Mouse (Mus musculus) liver, embryonic 12.5 days (tissue): Measurements from ENCODE around the gene Lyg2. TPM values are rescaled to one million over a fixed set of nuclear protein-coding genes. Genes with fewer than 3 reads are reported as not detected.

Experiments
- ATAC-seq: fragments of 200-750 bp; cut with Nextera tagmentation; 2 replicates; pipeline ENCODE4 v1.8.0; 2017; ENCODE audit warnings: moderate number of reproducible peaks, mild to moderate bottlenecking, moderate library complexity
- H3K27ac ChIP-seq: fragments of 300-500 bp; sonication (generic); 2 replicates; pipeline ENCODE4 v1.5.1; 2016; ENCODE audit warnings: mild to moderate bottlenecking
- H3K27me3 ChIP-seq: fragments of 300-500 bp; sonication (generic); replicated peaks from 2 replicates; pipeline ENCODE4 v1.6.1; 2016; ENCODE audit warnings: mild to moderate bottlenecking, moderate library complexity
- H3K36me3 ChIP-seq: fragments of 300-500 bp; sonication (generic); 2 replicates; pipeline ENCODE4 v1.6.1; 2016; ENCODE audit warnings: mild to moderate bottlenecking, moderate library complexity
- H3K4me1 ChIP-seq: fragments of 300-500 bp; sonication (generic); 2 replicates; pipeline ENCODE4 v1.6.1; 2016
- H3K4me2 ChIP-seq: fragments of 300-500 bp; sonication (generic); 2 replicates; pipeline ENCODE4 v1.6.1; 2016; ENCODE audit warnings: mild to moderate bottlenecking, moderate library complexity
- H3K4me3 ChIP-seq: fragments of 300-500 bp; sonication (generic); 2 replicates; pipeline ENCODE4 v1.5.1; 2016; ENCODE audit warnings: mild to moderate bottlenecking, moderate library complexity
- H3K9ac ChIP-seq: fragments of 300-500 bp; sonication (generic); 2 replicates; pipeline ENCODE4 v1.6.1; 2016; ENCODE audit warnings: mild to moderate bottlenecking, moderate library complexity
- H3K9me3 ChIP-seq: fragments of 300-500 bp; sonication (generic); replicated peaks from 2 replicates; pipeline ENCODE4 v1.6.1; 2016; ENCODE audit warnings: mild to moderate bottlenecking, moderate library complexity
- WGBS: fragments of 180-500 bp; shearing (Covaris S2); methylation state at CpG from one replicate; pipeline ENCODE4 v1.1.7; 2016; ENCODE audit not compliant: insufficient replicate concordance; 5-methylcytosine and 5-hydroxymethylcytosine counted together
- polyA plus RNA-seq: library from polyadenylated mRNA; unstranded; fragments of >200 nt; fragmentation: Nextera tagmentation; extraction: Ambion mirVana; gene quantifications from 2 replicates; pipeline ENCODE4 v1.2.1, GENCODE M21; 2016

Gene Lyg2
- not detected in 2 replicates for polyA plus RNA-seq

DNA sequence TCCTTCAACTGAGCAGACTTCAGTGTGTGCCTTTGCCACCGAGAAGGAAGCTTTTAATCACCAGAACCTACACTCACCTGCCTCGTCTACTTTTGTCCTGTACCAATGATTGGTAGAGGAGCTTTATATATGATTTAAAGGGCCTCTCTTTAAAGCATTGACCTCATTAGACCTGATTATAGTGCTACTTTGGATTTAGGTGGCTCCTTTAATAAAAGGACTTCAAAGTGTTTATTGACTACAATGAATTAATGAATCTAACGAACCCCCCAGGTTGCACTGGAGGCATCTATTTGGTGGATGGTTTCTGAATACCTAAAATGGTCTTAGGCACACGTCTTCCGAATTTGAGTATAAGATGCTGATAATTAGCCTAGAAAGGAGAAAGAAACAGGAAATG, at the start of gene Lyg2:
Lyg2 (minus strand) TSS at position 101 of the 400 bp plus-strand sequence.
- Histone ChIP-seq H3K9me3 (no peaks in the 10 kb centered on the region), H3K36me3 (no peaks in the 10 kb centered on the region), H3K4me3 (no peak within 1 kb of the TSS), H3K9ac (no peak within 1 kb of the TSS), H3K4me1 (no peaks in the 10 kb centered on the region), H3K27ac (no peak within 1 kb of the TSS), H3K4me2 (no peak within 1 kb of the TSS), H3K27me3 (0 out of 2 replicates have a peak, but pooled peaks cover 10% of the 10 kb centered on the region)
- 59% methylated on average over 5 of the region's 5 CpGs for WGBS
- ATAC-seq, result no peak

- H3K27ac ChIP-seq, result no peak overlapping the region
- no peaks in the 10 kb centered on the region for H3K36me3 ChIP-seq
- no peak overlapping the region for H3K9ac ChIP-seq
- H3K4me1 ChIP-seq, result no peaks in the 10 kb centered on the region
- no peak overlapping the region for H3K4me3 ChIP-seq
- H3K9me3 ChIP-seq, result no peaks in the 10 kb centered on the region
- 63% methylated on average over 10 of the region's 10 CpGs for WGBS
- H3K4me2 ChIP-seq, result no peak overlapping the region
- H3K27me3 ChIP-seq, result no peaks in the 10 kb centered on the region
- ATAC-seq, result no peak
Observed at GRCm38 (mm10) chr1:37965571-37965970, 49.3 kb upstream of the Lyg2 start.

DNA sequence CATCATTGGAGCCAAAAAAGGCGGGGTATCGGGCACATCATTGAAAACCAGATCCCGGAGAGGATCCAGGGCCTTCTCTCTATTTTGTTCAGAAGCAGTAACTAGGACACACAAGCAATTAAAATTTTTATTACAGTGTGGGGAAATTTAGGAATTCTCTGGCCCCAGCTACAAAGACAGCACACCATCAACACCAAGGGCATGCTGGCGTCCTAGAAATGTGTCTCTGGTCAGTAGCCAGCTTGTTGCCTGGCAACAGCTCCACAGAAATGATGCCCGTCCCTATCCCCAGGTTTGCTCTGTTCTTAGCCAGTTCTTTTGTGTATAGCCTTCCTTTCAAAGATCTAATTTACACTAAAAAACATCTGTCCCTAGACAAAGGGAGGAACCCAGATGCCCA, 43.2 kb upstream of the Lyg2 start:
- no peaks in the 10 kb centered on the region for H3K36me3 ChIP-seq
- H3K4me1 ChIP-seq, result no peaks in the 10 kb centered on the region
- 71% methylated on average over 5 of the region's 5 CpGs for WGBS
- ATAC-seq, result no peak
- no peak overlapping the region for H3K27ac ChIP-seq
- no peaks in the 10 kb centered on the region for H3K9me3 ChIP-seq
- H3K4me3 ChIP-seq, result no peak overlapping the region
- H3K4me2 ChIP-seq, result no peak overlapping the region
- H3K27me3 ChIP-seq, result peaks cover 7% of the 10 kb centered on the region; the same call in 1 of the 2 replicates
- H3K9ac ChIP-seq, result no peak overlapping the region

GRCm38 (mm10) chr1:37958516-37958915, 42.2 kb upstream of the Lyg2 start:
- Histone ChIP-seq H3K27ac (no peak overlapping the region), H3K4me1 (no peaks in the 10 kb centered on the region), H3K4me3 (no peak overlapping the region), H3K9ac (no peak overlapping the region), H3K36me3 (no peaks in the 10 kb centered on the region), H3K9me3 (no peaks in the 10 kb centered on the region), H3K27me3 (peaks cover 7% of the 10 kb centered on the region; the same call in 1 of the 2 replicates), H3K4me2 (no peak overlapping the region)
- 52% methylated on average over 2 of the region's 2 CpGs for WGBS
- no peak for ATAC-seq

- Histone ChIP-seq H3K27ac (no peak within 1 kb of the TSS), H3K36me3 (no peaks in the 10 kb centered on the region), H3K4me1 (no peaks in the 10 kb centered on the region), H3K4me3 (no peak within 1 kb of the TSS), H3K27me3 (peaks cover 7% of the 10 kb centered on the region; the same call in 1 of the 2 replicates), H3K4me2 (no peak within 1 kb of the TSS), H3K9ac (no peak within 1 kb of the TSS), H3K9me3 (no peaks in the 10 kb centered on the region)
- 65% methylated on average over 5 of the region's 5 CpGs for WGBS
- ATAC-seq, result no peak
Observed at GRCm38 (mm10) chr1:37957659-37958058, 41.4 kb upstream of the Lyg2 start, which contains the start of gene Lyg1. TSS of gene Lyg1 (minus strand) at chr1:37957759.

DNA sequence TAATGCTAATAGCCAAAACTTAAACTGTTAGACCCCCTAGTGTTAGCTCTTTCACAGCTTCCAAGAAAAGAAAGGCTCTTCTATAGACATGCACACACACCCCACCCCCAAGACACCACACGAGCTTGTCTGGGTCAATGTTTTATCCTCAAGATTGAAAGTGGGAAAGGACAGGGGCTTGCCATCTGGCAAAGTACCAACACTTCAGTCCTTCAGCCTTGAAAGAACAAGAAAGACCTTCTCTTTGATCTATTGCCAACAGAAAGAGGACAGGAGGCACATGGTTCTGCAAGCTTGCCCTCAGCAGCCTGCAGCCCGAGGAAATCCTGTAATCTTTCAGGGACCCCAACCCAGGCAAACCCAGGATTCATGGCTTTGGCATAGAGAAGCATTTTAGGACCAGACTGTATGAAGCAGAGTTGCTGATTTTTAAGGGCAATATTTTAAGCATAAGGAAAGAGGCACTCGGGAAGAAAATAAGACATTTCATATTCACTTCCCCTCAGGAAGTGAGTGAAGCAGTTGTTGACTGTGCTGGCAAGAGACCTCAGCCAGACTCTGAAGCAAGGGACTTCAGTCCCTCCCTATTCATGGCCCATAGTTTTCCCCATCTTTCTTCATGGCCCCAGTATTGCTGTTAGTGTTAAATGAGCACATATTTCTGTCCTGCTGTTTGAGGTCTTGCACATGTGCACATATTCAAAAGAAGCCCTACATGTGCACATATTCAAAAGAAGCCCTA, 40.6 kb upstream of the Lyg2 start:
- Histone ChIP-seq H3K27ac (no peak overlapping the region), H3K27me3 (peaks cover 7% of the 10 kb centered on the region; the same call in 1 of the 2 replicates), H3K4me2 (no peak overlapping the region), H3K36me3 (no peaks in the 10 kb centered on the region), H3K4me1 (no peaks in the 10 kb centered on the region), H3K4me3 (no peak overlapping the region), H3K9ac (no peak overlapping the region), H3K9me3 (no peaks in the 10 kb centered on the region)
- WGBS, result 19% methylated on average over 3 of the region's 3 CpGs
- ATAC-seq, result no peak

- ATAC-seq, result no peak
- Histone ChIP-seq H3K9me3 (no peaks in the 10 kb centered on the region), H3K4me1 (no peaks in the 10 kb centered on the region), H3K27ac (no peak overlapping the region), H3K9ac (no peak overlapping the region), H3K36me3 (no peaks in the 10 kb centered on the region), H3K4me3 (no peak overlapping the region), H3K4me2 (no peak overlapping the region), H3K27me3 (peaks cover 7% of the 10 kb centered on the region; the same call in 1 of the 2 replicates)
- 86% methylated on average over 2 of the region's 2 CpGs for WGBS
Observed at GRCm38 (mm10) chr1:37955251-37955650, 39.0 kb upstream of the Lyg2 start.

DNA sequence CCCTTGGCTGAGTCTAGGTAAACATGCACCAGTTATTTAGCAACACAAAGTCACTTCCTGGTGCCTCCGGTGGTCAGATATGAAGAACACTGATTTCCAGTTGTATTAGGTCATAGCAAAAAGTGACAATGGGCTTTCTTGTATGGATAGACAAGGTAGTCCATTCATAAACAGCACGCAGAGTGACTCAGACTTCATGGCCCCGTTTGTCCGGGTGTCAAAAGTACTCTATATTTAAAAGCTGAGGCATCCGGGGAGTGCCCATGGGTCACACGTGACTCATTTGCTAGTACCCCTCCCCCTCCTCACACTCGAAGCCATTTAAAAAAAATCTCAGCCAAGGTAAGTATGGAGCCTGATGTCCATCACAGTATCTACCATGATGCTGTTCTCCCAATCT, 38.5 kb upstream of the Lyg2 start:
- Histone ChIP-seq H3K9me3 (no peaks in the 10 kb centered on the region), H3K4me3 (no peak overlapping the region), H3K4me2 (no peak overlapping the region), H3K4me1 (no peaks in the 10 kb centered on the region), H3K27me3 (peaks cover 7% of the 10 kb centered on the region; the same call in 1 of the 2 replicates), H3K36me3 (no peaks in the 10 kb centered on the region), H3K27ac (no peak overlapping the region), H3K9ac (no peak overlapping the region)
- WGBS, result 61% methylated on average over 7 of the region's 7 CpGs
- ATAC-seq, result no peak

DNA sequence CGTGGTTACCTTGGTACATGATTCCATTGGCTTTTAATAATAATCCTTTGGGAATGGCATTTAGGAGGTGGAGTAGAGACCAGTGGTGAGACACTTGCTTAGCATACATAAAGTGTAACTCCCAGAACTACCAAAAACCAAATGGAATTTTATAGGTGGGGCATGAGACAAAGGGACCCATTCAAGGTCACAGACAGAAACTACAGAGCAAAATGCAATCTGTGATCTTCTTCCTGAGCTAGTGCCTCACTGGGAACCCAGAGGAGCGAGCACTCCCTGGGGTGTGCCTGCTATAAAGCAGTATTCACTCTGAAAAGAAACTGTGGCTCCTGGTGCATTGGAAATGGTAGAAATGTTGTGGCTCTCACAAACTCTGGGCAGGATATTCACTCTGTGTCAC, 32.6 kb upstream of the Lyg2 start:
- no peak overlapping the region for H3K4me3 ChIP-seq
- no peak overlapping the region for H3K9ac ChIP-seq
- H3K36me3 ChIP-seq, result no peaks in the 10 kb centered on the region
- no peaks in the 10 kb centered on the region for H3K27me3 ChIP-seq
- no peak for ATAC-seq
- H3K9me3 ChIP-seq, result no peaks in the 10 kb centered on the region
- H3K4me1 ChIP-seq, result no peaks in the 10 kb centered on the region
- WGBS, result 59% methylated on average over 2 of the region's 2 CpGs
- H3K27ac ChIP-seq, result no peak overlapping the region
- H3K4me2 ChIP-seq, result no peak overlapping the region

DNA sequence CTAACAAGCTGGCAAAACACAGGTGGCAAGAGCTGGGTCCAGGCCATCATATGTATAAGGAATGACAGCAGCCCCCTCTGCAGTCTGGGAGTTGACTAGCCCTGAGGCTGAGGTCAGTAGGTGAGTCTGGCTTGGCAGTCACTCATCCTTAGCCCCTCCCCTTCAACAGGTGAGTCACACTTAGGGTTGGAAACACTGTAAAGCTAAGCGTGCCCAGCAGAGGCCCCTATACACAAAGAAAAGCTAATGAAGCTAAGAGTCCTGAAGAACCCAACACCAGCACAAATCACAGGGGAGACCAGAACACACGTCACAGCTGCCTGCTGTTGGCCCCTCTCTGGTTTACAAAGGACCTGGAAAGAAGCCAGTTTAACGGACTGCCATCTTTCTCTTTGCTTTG, 15.5 kb upstream of the Lyg2 start:
- H3K4me2 ChIP-seq, result no peak overlapping the region
- no peak overlapping the region for H3K4me3 ChIP-seq
- no peak overlapping the region for H3K9ac ChIP-seq
- no peaks in the 10 kb centered on the region for H3K9me3 ChIP-seq
- H3K27me3 ChIP-seq, result no peaks in the 10 kb centered on the region
- ATAC-seq, result no peak
- no peaks in the 10 kb centered on the region for H3K36me3 ChIP-seq
- no peak overlapping the region for H3K27ac ChIP-seq
- 18% methylated on average over 3 of the region's 3 CpGs for WGBS
- no peaks in the 10 kb centered on the region for H3K4me1 ChIP-seq

GRCm38 (mm10) chr1:37925971-37926370, 9.7 kb upstream of the Lyg2 start:
- no peak overlapping the region for H3K9ac ChIP-seq
- no peak overlapping the region for H3K4me3 ChIP-seq
- no peaks in the 10 kb centered on the region for H3K4me1 ChIP-seq
- H3K27me3 ChIP-seq, result no peaks in the 10 kb centered on the region
- no peak overlapping the region for H3K27ac ChIP-seq
- ATAC-seq, result no peak
- H3K9me3 ChIP-seq, result no peaks in the 10 kb centered on the region
- 61% methylated on average over 8 of the region's 8 CpGs for WGBS
- no peak overlapping the region for H3K4me2 ChIP-seq
- no peaks in the 10 kb centered on the region for H3K36me3 ChIP-seq

DNA sequence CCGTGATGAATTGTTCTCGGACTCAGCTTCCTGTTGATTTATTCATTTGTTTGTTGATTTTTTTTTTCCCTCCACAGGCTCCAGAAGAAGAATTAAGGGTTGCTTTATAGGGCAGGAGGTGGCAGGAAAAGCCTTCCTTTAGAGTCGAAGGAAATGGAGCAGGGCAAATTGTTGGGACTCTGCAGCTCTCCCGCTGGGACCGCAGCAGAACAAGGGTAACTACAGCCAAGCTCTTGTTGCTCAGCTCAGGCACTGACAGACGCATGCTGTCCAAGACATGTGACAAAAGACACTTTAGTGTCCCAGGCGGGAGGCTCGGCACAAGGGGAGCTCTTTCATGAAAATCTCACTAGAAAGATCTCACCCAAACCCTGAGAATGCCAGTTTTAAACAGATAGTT, 6.2 kb upstream of the Lyg2 start:
- H3K27me3 ChIP-seq, result 0 out of 2 replicates have a peak, but pooled peaks cover 5% of the 10 kb centered on the region
- no peaks in the 10 kb centered on the region for H3K4me1 ChIP-seq
- H3K27ac ChIP-seq, result no peak overlapping the region
- no peaks in the 10 kb centered on the region for H3K36me3 ChIP-seq
- ATAC-seq, result no peak
- 55% methylated on average over 8 of the region's 8 CpGs for WGBS
- H3K9ac ChIP-seq, result no peak overlapping the region
- H3K9me3 ChIP-seq, result no peaks in the 10 kb centered on the region
- H3K4me2 ChIP-seq, result no peak overlapping the region
- no peak overlapping the region for H3K4me3 ChIP-seq
